Mouse (Mus musculus) cerebellum, postnatal 4 days (tissue): Measurements from ENCODE around the gene Tars2.
"Not testable (repeated sequence)": the region's sequence is repeated elsewhere in the genome, so short reads cannot be mapped to it uniquely, and the experiment has no call there.

Source experiments
- DNase-seq, 2 experiments: peaks; one replicate each; pipeline ENCODE4 v3.0.0; 2022; ENCODE audit warnings: low spot score in 2 of 2, mixed read lengths in 1 of 2

Gene Tars2

DNA sequence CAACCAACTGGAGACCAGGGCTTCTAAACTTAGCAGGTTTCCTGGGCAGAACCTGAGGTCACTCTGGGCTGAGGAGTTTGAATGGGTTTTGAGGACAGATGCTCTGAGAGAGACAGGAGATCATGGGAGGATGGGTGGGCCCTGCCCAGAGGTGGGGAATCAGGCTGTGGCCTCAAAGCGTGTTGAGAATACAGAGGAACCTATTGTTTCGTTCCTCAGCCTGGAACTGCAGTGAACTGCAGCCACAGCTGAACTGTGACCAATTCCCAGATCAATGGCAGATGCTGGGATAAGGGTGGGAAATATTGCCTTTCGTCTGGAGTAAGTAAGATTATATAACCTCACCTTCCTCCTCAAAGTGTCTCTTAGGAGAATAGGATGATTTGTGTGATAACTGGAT, 64.2 kb downstream of the Tars2 start:
- no peak for DNase-seq

GRCm38 (mm10) chr3:95694808-95695703, 65.0 kb downstream of the Tars2 start:
- DNase-seq: no peak

DNA sequence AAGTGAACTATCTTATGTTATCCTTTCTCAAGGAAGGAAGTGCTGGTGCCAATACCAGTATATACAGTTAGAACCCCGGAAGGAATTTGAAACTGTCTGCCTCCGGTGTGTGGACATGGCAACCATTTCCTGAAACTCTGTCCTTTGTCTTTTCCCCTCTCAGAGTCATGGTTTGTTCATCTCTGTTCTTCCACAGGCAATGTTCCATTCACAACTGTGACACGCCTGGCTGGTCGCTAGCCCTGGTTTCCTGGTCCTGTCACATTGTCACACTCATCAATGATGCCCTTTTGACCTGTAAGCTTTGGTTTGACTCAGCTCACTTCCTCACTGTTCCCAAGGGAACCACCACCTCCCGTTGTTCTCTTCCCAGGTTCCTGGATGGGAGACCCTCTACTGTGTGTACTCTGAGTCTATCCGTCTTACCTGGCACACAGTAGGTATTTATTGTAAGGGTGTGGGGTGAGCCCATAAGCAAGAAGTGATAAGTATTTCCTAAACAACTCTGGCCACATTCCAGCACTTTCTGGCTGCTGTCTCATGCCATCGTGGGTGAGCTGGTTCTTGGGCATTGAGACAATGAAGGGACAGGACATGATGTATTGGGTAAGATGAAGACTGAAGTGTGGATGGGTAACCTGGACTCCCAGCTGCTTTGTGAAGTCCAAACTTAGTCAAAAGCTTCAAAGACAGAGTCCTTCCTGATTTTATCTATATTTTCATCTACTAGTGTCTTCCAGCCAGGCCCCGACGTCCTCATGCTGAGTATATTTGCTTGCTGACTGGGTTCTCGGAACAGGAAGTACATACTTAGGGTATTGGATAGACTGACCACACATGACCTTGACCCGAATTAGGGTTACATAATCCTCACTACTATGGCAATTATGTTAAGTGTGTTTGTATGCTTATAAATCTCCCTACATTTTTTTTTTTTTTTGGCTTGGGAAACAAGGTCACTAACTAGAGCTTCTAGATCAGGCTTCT, 65.9 kb downstream of the Tars2 start:
- no peak for DNase-seq

DNA sequence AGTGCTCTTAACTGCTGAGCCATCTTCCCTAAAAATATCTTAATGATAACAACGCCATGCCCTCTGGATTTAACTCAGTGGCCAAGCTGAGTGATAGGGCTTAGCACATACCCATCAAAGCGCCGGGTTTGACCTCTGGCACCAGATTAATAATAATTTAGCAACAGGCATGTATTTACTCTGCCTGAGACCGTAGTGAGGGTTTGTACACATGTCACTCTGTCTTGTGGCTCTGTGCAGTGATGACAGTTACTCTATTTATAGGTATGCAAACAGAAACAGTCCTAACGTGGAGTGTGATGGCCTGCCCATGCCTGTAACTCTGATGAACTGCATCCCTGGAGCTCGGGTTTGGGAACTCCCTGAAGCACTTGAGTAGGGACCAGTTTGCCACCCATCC, 67.3 kb downstream of the Tars2 start:
- no peak for DNase-seq

- DNase-seq: not testable (repeated sequence)
These were observed 69.5 kb downstream of the Tars2 start for GRCm38 (mm10) chr3:95690552-95690951.
